Mouse (Mus musculus) Patski (cell line): Measurements from ENCODE around the gene Chrnb1. TPM values are rescaled to one million over a fixed set of nuclear protein-coding genes. Genes with fewer than 3 reads are reported as not detected.

Experiments used
- ATAC-seq: fragments of 100-300 bp; one replicate; pipeline ENCODE4 v1.8.0; 2021
- CTCF ChIA-PET: fragments of 350-600 bp; sonication (Branson Sonifier 250); formaldehyde crosslinking; loops from one replicate; lab custom pipeline; 2022; ENCODE audit warnings: inconsistent platforms; lab: Charles Lee
- POLR2A ChIA-PET: fragments of 350-600 bp; sonication (Branson Sonifier 250); formaldehyde crosslinking; loops from one replicate; lab custom pipeline; 2022; ENCODE audit warnings: antibody characterized with exemption, inconsistent platforms; lab: Charles Lee
- DNase-seq: peaks from one replicate; pipeline ENCODE4 v3.0.0-alpha.2; 2011; ENCODE audit warnings: low read depth, low spot score
- H3K27me3 ChIP-seq: fragments of 371-371 bp; one replicate; pipeline ENCODE4 v1.5.1; 2021
- CTCF ChIP-seq: fragments of 100-300 bp; IDR thresholded peaks from one replicate; pipeline ENCODE4 v1.5.1; 2021
- in situ Hi-C: fragments of 300-500 bp; cut with MboI; formaldehyde crosslinking; loops from 3 replicates; pipeline ENCODE4 v1.11.1; 2018; ENCODE audit warnings: low pct_unique_long_range_greater_than_20kb, mixed read lengths
- polyA plus RNA-seq: library from polyadenylated mRNA; unstranded; gene quantifications from one replicate; pipeline ENCODE4 v1.2.3, GENCODE M21; 2021

Gene Chrnb1
- polyA plus RNA-seq, 1 experiment from 2014 or later: 27.7 TPM

DNA sequence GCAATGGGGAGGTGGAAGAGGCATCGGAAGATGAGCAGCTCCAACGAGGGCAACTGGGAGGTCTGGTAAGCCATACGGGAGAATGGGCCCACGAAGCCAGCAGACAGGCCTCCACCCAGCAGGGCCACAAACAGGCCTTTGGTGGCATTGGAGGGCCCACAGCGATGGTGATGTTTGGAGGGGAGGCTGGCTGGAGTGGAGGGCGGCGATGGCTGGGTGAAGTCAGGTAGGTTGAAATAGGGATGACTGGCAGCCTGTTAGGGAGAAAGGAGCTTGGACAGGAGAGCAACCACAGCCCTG is 34.9 kb downstream of the Chrnb1 start:
- no peaks in the 10 kb centered on the region for H3K27me3 ChIP-seq
- DNase-seq: no peak
- in situ Hi-C loops: no loop called here
- ATAC-seq: no peak
- CTCF ChIA-PET: no interaction called here
- TF ChIP-seq CTCF: no peak
- POLR2A ChIA-PET: no interaction called here

DNA sequence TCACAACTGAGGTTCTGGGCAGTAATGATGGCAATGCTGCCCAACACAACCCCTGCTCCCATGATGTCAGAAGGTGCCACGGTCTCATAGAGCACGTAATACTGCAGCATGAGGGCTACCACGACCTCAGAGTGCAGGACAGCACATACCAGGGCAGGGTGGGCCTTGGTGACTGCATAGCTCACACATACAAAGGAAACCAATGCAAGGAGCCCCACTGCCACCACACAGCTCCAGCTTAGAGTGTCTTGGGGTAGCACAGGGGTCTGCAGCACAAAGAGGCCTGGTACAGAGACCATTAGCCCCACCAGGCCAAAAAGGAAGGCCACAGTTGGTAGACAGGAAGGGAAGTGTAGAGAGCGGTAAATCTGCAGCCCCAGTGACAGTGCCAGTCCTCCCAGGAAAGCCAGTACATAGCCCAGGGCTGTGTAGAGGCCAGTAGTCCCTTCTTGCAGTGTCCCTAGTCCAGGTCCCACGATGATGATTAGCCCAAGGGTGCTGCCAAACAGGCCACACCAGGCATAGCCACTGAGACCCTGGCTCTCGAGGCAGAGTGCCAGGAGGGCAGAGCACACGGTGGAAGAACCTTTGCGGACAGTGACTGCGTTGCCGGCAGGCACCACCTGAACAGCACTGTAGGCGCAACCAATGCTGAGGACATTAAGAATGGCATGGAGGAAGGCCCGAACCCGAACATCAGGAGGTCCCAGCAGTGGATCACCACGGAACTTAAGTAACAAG is 35.4 kb downstream of the Chrnb1 start:
- in situ Hi-C loops: no loop called here
- DNase-seq: no peak
- POLR2A ChIA-PET: interaction anchor here (2.1 kb wide), 1 partner anchor 119 kb away, joined by 5 read pairs; no protein-coding TSS in a partner anchor
- no peak for ATAC-seq
- CTCF ChIA-PET: no interaction called here
- no peaks in the 10 kb centered on the region for H3K27me3 ChIP-seq
- no peak for TF ChIP-seq CTCF

DNA sequence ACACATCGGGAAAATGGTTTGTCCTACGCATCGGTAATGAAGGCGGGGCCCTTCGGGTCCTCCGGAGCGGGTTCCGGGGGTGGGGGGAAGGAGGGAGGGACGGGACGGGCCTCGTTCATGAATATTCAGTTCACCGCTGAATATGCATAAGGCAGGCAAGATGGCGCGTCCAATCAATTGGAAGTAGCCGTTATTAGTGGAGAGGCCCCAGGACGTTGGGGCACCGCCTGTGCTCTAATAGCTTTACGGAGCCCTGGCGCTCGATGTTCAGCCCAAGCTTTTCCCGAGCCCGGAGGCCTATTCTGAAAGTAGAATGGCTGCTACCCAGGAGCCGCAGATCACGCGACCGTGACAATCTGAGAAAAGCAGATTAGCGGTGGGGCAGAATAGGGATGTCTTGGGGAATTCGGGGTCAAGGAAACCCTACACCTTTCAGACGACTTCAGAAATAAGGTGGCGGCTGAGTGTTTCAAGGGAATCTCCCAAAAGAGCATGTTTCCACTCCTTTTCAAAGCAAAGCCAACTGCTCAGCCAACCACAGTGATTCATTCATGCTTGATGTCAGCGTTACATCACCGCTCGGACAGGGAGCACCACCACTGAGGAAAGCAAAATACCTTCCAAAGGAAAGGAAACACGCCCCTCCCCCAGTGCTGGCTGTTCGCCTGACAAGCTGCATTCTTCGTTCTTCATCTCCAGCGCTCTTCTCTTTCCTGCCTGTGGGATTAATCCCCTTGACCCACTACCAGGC is 36.6 kb downstream of the Chrnb1 start:
- POLR2A ChIA-PET: interaction anchor here (0.5 to 2.1 kb wide), 3 partner anchors 9 to 120 kb away, joined by 3 to 5 read pairs (median 5); no protein-coding TSS in a partner anchor
- in situ Hi-C loops: loop anchor here (5.0 kb wide), 2 partner anchors 77 to 118 kb away; partner anchors contain the start of genes Senp3 and Tmem95
- no peak for TF ChIP-seq CTCF
- no peaks in the 10 kb centered on the region for H3K27me3 ChIP-seq
- CTCF ChIA-PET: interaction anchor here (1.2 to 1.3 kb wide), 2 partner anchors 23 to 113 kb away, joined by 3 read pairs; no protein-coding TSS in a partner anchor
- DNase-seq (peak; percentile 47), ATAC-seq (peak; percentile 72)

DNA sequence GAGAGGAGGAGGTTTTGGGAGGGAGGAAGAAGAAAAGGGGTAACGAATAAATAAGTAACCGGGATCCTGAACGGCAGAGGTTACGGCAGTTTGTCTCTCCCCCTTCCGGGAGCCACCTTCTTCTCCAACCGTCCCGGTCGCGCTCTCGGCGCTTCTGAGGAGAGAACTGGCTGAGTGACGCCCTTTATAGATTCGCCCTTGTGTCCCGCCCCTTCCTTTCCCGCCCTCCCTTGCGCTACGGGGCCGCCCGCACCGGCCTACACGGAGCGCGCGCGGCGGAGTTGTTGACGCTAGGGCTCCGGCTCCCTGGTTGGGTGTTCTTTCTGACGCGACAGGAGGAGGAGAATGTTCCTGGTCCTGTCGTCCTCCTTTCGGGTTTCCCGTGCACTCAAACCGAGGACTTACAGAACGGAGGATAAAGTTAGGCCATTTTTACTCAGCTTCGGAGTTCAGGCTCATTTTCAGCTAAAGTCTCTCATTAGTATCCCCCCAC is 37.2 kb downstream of the Chrnb1 start, which contains the start of gene Polr2a:
Gene Polr2a, minus strand, starts transcription at position 160 of the 493 bp plus-strand sequence.
- no peaks in the 10 kb centered on the region for H3K27me3 ChIP-seq
- in situ Hi-C loops: loop anchor here (5.0 kb wide), 2 partner anchors 76 to 119 kb away; partner anchors contain the start of genes Senp3 and Tmem95
- DNase-seq: peak; percentile 95
- ChIA-PET POLR2A (interaction anchor here (1.1 to 2.1 kb wide), 2 partner anchors 9 to 120 kb away, joined by 5 read pairs; no protein-coding TSS in a partner anchor), CTCF (interaction anchor here (1.2 to 1.3 kb wide), 2 partner anchors 24 to 113 kb away, joined by 3 read pairs; no protein-coding TSS in a partner anchor)
- peak; percentile 72 for ATAC-seq
- TF ChIP-seq CTCF: no peak

DNA sequence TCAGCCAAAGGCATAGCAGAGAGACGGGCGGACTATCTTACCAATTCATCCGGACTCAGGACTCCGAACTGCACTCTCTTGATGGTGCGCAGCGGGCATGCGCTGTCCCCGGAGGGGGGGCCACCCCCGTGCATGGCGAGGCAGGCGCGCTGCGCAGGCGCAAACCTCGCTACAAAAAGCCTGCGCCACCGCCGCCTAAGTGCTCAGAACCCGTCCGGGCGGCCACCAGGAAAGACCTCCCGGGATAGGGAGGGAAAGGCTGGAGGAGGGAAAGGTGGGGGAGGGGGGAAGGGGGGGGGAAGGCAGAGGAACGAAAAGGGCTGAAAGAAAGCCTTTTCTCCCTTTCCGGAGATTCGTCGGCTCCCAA is 37.7 kb downstream of the Chrnb1 start:
- H3K27me3 ChIP-seq: no peaks in the 10 kb centered on the region
- DNase-seq (peak; percentile 80), ATAC-seq (peak; percentile 20)
- ChIA-PET POLR2A (interaction anchor here (0.8 to 2.1 kb wide), 5 partner anchors 10 to 124 kb away, joined by 3 to 5 read pairs (median 3); no protein-coding TSS in a partner anchor), CTCF (interaction anchor here (2.1 to 2.7 kb wide), 2 partner anchors 76 to 120 kb away, joined by 5 to 12 read pairs; partner anchors contain the start of genes Senp3 and Tmem95)
- no peak for TF ChIP-seq CTCF
- in situ Hi-C loops: loop anchor here (5.0 kb wide), 2 partner anchors 76 to 119 kb away; partner anchors contain the start of genes Senp3 and Tmem95

DNA sequence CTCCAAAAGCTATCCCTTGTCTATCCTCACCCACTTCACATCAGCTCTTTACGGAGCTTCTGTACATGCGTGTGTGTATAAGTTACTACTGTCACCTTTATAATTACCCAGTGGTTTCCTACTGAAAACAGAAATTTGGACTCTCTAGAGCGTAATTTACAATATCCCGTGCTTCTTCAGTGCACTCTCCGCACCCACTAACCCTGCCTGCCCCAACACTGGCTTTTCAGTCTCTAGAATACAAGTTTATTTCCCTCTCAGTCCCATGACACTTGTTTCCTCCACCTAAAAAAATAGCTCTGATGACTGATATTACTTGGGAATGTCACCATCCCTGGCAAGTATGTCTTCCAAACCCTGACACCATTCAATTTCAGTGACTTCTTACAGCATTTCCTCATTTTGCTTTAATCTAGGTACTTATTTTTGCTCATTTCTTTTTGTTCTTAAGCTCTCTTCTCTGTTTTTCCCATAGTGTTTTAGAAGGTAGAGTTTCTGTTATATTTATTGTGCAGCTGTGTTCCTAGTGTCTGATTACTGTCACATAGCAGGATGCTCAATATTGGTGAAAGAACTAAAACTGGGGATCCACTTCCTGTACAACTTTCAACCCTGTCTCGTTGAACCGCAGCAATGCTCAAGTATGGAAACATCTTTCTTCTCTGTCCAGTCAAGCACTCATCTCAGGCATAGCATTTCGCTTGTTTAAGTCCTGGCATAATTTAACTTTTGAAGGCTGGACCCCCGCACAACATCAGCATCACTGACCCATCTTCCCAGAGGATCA is 38.2 kb downstream of the Chrnb1 start:
- H3K27me3 ChIP-seq: no peaks in the 10 kb centered on the region
- TF ChIP-seq CTCF: no peak
- DNase-seq (no peak), ATAC-seq (no peak)
- ChIA-PET POLR2A (interaction anchor here (0.8 to 1.5 kb wide), 5 partner anchors 14 to 125 kb away, joined by 3 to 4 read pairs (median 3); partner anchors contain the start of genes Tnfsf12 and Tnfsfm13), CTCF (interaction anchor here (1.5 to 2.7 kb wide), 3 partner anchors 41 to 120 kb away, joined by 4 to 12 read pairs (median 5); partner anchors contain the start of genes Senp3 and Tmem95)
- in situ Hi-C loops: loop anchor here (5.0 kb wide), 2 partner anchors 75 to 120 kb away; partner anchors contain the start of genes Senp3 and Tmem95

DNA sequence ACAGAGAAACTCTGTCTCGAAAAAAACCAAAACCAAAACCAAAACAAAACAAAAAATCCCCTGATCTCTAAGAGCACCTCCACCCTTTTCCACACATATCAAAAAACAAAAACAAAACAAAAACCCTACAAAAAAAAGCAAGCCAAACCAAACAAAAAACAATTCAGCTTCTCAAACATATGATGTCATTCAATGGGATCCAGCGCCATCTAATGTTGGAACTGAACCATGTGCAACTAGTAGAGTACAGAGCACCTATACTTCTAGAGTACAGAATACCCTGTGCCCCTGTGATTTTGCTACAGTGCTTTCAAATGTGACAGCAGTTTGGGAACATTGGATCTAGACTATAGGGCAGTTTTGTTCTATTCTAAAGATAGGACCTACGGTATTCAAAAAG is 41.0 kb downstream of the Chrnb1 start:
- CTCF ChIA-PET: interaction anchor here (1.2 to 2.6 kb wide), 4 partner anchors 25 to 72 kb away, joined by 4 to 8 read pairs (median 4); no protein-coding TSS in a partner anchor
- no peaks in the 10 kb centered on the region for H3K27me3 ChIP-seq
- POLR2A ChIA-PET: no interaction called here
- TF ChIP-seq CTCF: peak; percentile 79
- in situ Hi-C loops: loop anchor here (5.0 kb wide), 2 partner anchors 72 to 123 kb away; partner anchors contain the start of genes Senp3 and Tmem95
- no peak for ATAC-seq
- DNase-seq: no peak

DNA sequence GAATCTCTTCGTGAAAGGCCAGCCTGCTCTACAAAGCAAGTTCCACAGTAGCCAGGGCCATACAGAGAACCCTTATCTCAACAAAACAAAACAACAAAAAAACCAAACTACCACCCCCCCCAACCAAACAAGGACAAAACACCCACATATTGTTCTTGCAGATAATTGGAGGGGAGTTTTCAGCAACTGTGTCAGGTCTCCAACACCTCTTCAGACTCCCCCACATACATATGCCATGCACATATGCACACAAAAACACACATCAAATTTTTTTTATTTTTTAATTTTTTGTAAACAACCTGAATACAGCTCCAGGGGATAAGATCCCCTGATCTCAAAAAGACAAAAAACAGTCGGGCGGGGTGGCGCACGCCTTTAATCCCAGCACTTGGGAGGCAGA is 41.5 kb downstream of the Chrnb1 start:
- ATAC-seq: no peak
- ChIA-PET POLR2A (interaction anchor here (0.6 kb wide), 1 partner anchor 30 kb away, joined by 4 read pairs; no protein-coding TSS in a partner anchor), CTCF (interaction anchor here (1.2 to 2.6 kb wide), 5 partner anchors 25 to 71 kb away, joined by 3 to 8 read pairs (median 4); no protein-coding TSS in a partner anchor)
- in situ Hi-C loops: no loop called here
- H3K27me3 ChIP-seq: no peaks in the 10 kb centered on the region
- no peak for DNase-seq
- no peak for TF ChIP-seq CTCF

DNA sequence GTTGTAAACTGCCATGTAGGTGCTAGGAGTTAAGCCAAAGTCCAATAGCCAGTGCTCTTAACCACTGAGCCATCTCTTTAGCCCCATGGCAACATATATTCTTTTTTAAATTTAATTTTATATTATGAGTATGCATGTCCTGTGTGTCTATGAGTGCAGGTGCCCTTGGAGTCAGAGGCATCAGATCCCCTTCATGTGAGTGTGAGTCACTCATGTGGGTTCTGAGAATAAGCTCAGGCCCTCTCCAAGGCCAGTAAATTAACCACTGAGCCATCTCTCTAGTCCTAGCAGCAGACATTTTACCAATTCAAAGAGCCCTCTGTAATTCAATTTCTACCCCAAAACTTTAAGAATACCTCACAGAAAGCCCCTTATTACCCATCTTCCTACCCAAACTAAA is 43.1 kb downstream of the Chrnb1 start:
- in situ Hi-C loops: no loop called here
- POLR2A ChIA-PET: interaction anchor here (0.6 kb wide), 1 partner anchor 12 kb away, joined by 4 read pairs; no protein-coding TSS in a partner anchor
- CTCF ChIA-PET: interaction anchor here (0.7 to 2.6 kb wide), 3 partner anchors 13 to 70 kb away, joined by 3 to 8 read pairs (median 3); no protein-coding TSS in a partner anchor

More for the DNA sequence above, 43.1 kb downstream of the Chrnb1 start:
- no peak for DNase-seq
- ATAC-seq: no peak
- TF ChIP-seq CTCF: no peak
- no peaks in the 10 kb centered on the region for H3K27me3 ChIP-seq
